Mouse (Mus musculus): ENCODE results near the gene Minar1.

Gene Minar1

DNA sequence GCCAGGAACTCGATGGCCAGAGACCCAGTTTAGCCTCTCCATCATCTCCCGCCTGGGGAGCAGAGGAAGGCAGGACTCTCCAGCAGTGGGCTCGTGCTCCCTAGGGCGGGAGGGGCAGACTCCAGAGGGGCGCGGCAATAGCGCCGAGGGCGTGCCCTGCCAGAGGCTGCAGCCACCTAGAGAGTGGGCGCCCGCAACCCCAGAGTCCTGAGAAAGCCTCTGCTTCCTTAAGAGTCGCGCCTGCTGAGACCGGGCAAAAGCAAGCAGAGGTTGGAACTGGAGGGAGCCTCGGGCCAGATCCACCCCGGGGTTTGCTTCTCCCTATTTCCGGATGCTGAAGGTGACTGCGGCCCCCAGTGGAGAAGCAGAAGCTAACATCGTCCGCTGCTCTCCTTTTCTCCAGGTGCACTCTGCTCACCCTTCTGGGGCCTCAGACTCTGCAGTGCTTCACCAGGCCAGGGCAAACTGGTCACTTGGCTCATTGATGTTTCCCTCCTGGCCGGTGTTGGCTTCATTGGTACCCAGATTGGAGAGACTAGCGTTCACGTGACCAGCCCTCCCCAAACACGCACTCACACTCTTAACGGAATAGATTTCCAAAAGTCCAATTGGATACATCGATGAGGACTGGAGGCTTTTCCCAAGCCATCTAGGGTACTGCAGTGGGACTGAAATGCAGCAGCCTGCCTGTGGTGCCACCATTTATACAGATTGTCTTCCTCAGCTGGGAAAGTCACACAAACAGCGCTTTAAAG, at the start of gene Minar1:
Gene Minar1 (minus strand): TSS at position 120 of the 755 bp plus-strand sequence.
- peak; percentile 3 for DNase-seq (ENCODE audit: low read depth)

DNA sequence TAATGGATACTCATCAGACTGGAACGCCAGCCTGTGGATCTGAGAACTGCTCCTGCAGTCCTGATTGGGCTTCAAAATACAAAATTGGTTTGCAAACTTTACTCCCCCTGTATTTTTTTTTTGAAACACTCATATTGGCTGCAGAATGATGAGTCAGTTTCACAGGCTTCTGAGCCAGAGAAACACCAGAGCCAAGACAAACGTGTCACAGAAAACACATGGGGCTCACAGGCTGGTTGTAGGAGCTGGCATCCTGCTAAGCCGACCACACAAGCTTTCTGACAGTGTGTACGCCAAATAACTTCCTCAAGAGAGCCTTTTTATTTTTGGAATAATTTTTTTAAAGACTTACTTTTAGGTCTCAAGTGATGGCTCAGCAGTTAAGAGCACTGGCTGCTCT, 47.0 kb upstream of the Minar1 start:
- no peak for DNase-seq (ENCODE audit: low read depth)

DNA sequence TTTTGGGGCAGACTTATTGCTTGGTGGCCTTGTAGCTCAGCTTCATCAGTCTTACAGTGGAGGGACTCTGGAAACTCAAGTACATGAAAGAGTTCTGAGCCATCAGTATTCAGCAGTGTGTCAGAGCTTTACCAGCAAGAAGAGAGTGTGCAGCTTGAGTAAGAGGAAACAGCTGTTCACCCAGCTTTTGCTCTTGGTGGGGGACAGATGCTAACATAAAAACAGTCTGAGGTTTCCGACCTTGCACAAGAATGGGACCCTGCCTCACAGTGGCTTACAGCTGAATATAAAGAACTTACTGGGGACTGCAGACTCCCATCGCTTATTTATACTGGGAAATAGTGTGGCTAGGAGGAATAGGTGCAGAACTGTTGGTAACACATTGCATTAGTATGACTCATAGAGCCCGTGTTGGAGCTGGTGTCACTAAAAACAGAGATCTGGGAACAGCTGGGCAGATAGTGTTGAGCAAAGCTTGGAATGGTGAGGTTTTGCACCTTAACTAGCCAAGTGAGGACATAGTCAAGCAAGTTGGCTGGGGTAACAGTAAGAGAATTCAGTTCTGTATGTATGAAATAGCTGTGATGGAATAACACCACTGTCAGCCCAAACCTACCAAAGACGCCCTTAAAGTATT, 44.5 kb upstream of the Minar1 start:
- DNase-seq (ENCODE audit: low read depth) = no peak

DNA sequence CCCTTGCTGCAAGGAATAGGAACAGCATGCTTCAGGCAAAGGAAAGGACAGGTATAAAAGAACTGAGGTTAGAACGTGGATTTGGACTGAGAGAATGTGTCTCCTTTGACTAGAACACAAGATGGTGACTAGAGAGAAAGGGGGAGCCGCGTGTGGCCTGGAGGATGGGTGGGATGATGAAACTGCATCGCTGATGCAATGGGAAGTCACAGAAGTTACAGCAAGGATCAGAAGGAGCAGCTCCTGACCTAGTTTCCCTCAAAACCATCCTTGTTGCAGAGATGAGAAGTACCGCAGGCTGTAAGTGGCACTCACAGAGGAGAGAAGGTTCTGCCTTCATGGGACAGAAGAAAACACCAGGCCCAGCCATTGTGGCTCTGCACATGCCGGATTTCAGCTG, 28.0 kb upstream of the Minar1 start:
- no peak for DNase-seq (ENCODE audit: low read depth)

DNA sequence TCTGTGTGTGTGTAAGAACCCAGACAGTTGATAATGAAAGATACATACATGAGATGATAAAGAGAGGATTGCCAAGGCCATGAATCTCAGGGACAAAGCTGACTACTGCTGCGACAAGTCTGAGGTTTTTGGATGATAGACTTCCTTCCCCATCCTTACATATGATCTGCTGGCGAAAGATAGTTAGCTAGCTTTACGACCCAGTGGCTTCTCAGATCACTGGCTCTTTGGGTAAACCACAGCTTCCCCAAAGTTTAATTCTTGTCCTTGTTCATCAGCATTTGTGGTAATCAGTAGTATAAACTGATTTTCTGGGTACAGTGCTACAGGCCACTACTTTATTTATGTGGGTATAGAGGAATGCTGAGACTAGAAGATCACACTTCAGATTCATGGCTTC, 14.5 kb upstream of the Minar1 start:
- no peak for DNase-seq (ENCODE audit: low read depth)

DNA sequence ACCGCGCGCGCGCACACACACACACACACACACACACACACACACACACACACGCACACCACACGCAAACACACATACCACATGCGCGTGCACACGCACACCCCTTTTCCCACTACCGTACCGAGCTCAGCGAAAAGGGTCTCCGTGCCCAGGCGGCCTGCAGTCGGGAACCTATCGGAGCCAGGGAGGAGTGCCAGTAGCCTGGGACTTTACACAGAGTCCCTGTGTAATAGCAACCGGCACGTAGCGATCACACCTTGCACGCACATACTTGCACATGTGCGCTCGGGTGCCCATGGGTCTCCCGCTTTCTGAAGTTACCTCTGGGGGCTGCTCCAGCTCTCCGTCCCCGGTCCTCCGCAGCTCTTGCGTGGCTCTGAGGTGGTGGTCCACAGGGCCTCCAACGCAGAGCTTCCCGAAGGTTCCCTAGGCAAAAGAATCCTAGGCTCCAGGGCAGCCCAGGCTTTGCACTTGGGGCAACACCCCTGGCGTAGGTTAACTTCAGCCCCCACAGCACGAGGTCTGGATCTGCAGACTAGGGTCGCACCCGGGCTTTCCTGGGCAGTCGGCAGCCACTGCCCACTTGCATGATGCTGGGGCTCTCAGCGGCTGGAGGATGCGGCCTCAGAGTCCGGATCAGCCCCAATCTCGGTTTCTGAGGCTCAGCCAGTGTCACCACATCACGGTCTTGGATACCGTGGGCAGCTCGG, 474 bp downstream of the Minar1 start:
- no peak for DNase-seq (ENCODE audit: low read depth)

DNA sequence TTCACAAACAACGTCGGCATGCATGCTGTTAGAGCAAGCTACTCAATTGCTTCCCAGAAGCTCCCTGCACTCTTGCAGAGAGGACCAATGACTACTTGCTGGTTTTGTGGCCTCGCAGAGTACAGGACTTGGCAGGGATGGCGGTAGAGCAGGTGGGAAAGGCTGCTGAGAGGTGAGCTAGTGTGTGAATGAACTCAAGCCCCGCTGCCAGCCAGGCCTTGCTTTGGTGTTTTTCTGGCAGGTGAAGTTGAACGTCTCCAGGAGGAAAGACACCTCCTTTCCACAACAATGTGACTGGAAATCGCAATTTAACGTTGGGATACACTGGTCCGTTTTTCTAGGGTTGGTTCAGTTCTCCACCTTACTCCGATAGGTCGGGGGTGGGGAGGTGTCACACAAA, 1.2 kb downstream of the Minar1 start:
- no peak for DNase-seq (ENCODE audit: low read depth)

DNA sequence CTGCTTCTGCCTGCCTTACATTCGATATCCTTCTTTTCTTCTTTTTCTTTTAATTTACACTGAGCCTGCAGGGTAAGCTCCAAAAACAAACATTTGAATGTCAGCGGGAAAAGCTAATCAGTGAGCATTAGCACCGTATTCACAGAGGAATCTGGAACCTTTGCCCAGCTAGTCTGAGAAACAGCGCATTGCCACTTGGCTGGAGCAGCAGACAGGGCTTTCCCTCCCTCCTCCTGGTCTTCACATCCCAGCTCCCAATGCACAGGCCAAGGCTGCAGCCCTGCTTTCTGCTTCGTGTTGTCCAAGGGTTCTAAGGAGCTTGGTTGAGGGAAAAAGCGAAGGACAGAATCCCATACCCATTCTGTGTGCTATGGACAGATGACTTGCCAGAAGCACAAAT, 2.6 kb downstream of the Minar1 start:
- DNase-seq (ENCODE audit: low read depth) = no peak

DNA sequence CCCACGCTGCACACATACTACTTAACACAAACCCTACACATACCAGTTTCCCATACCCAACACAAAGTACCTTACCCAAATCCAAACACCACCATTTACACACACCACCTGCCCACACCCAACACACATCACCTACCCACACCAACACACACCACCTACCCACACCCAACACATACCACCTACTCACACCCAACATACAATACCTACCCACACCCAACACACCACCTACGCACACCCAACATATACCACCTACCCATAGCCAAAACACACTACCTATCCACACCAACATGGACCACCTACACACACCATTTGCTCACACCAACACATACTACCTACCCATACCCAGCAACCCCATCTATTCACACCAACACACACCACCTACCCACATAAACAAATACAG, 6.0 kb downstream of the Minar1 start:
- DNase-seq (ENCODE audit: low read depth) = no peak

DNA sequence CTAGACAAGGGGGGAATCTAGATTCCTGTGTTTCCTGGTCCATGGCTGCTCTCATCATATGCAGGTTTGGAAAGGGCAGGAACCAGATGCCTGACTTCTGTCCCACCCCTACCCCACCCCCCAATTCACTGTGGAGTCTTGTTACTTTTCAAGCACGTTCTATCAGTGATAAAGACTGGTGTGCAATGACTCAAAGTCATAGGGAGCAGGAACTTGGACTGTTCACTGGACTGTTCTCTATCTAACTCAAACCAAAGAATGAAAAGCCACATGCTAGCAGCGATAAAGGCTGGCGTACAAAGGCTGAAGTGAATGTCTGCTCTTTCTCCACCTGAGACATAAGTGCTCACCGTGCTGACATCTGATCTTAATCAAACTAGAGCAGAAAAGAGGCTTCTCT, 12.3 kb downstream of the Minar1 start:
- DNase-seq (ENCODE audit: low read depth) = no peak

DNA sequence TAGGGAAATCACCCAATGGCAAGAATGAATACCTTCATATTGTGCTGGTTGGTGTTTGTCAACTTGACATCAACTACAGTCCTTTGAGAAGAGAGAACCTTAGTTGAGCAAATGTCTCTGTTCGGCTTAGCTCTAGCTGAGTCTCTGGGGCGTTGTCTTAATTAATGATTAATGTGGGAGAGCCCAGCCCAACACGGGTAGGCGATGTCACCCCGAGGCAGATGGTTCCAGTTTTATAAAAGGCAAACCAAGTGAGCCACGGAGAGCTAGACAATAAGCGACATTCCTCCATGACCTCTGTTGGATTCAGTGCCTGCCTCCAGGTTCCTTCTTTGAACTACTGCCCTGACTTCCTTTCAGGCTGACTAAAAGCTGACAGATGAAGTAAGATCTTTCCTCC, 15.6 kb downstream of the Minar1 start:
- DNase-seq (ENCODE audit: low read depth) = no peak

DNA sequence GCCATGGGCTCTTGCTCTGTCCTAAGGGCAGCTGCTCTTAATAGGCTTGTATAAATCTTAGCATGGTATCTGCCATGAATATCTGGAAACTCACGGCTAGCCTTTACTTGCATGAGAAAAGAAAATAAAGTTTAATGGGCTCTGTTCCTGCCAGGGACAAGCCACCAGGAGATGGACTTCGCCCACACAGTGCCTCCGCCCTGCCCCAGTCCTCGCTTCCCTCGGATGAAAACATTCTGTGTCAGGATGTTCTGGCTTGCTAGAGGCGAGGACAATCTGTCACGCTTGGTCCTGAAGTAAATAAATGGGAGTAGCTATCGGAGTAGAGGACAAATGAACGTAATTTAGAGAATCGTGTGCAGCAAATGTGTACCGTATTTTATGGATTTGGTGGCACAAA, 16.7 kb downstream of the Minar1 start:
- DNase-seq (ENCODE audit: low read depth) = no peak

DNA sequence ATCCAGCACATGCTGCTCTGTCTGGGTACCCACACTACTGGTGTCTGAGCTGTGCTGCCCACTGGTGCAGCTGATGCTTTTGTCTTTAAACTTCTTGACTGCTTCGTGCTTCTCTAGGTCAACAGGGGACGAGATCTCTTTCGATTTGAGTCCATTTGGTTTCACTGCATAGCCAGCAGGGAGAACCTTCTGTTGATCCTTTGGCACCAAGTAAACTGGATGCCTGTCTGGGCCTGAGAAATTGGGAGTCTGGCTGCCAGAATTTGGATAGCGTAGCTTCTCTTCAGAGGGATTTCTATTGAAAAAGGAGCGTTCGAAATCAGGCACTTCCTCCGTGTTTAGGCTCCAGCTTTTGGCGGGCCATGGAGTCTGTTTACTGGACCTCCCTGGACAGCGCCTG, 21.0 kb downstream of the Minar1 start:
- DNase-seq (ENCODE audit: low read depth) = no peak

DNA sequence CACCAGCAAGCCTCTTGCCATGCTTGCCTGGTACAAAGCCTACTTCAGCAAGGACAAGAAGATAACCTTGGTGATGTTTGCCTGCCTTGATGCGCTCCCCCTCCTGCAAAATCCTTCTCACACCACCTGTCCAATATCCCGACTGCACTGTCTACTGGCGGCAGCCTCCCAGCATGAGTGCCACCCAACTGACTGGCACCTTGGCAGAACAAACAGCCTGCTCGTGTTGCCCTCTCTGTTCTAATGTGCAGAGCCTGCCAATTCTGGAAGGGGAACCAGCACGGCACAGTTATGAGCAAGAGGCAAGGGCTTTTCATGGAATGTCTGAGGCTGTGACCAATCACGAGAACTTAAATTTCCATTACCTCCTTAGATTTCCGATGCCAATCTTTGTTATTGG, 22.2 kb downstream of the Minar1 start:
- no peak for DNase-seq (ENCODE audit: low read depth)

DNA sequence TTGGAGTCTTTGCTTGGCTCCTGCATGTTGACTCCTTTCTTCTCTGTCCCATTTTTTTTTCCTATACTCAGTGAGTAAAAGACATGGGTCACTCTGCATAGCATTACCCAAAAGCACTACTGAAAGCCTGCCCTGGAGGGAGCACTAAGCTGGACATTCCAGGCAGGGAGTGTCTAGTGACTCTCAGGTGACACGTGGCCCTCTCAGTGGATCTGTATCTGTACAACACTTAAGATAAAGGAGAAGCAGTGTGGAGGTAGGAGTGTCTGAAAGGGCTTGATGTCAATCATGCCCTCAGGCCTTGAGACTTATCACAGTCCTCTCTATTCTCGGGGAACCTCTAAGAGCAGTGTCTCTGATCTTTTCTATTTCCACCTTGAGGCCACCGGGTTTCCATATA, 25.9 kb downstream of the Minar1 start:
- no peak for DNase-seq (ENCODE audit: low read depth)

DNA sequence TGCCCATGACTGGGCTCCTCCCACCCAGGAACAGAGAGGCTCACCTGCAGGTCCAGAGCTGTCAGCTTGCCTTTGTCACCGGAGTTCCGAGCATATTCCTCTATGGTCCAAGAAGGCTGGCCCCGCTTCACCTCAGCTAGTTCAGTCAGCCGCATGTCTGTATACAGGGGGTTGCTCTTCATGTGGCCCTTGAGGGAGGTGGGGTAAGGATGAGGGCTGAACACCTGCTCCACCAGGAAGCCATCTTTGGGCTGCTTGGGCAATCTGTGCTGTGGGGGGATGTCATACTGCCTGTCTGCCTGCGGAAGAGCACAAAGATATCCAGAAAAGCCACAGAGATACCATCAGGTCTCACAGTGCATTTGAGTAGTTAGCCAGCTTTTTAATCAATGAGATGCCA, 26.5 kb downstream of the Minar1 start:
- no peak for DNase-seq (ENCODE audit: low read depth)

DNA sequence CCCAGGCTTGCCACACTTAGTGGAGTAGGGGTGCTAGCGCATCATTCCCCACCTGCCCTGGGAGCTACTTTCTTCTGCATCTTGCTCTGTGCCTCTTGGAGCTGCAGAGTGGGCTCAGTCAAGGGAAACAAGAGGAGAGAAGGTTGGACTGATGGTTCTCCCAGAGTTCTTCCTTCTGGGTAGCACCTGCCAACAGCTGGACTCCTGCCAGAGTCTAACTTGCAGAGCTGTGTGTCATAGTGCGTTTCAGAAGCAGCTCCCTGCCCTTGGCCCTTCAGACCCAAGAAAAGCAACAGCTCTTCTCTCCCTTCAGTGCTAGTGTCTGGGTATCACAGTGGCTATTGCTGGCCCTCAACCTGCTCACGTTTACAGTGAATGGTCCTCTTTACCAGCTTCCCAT, 30.5 kb downstream of the Minar1 start:
- no peak for DNase-seq (ENCODE audit: low read depth)

DNA sequence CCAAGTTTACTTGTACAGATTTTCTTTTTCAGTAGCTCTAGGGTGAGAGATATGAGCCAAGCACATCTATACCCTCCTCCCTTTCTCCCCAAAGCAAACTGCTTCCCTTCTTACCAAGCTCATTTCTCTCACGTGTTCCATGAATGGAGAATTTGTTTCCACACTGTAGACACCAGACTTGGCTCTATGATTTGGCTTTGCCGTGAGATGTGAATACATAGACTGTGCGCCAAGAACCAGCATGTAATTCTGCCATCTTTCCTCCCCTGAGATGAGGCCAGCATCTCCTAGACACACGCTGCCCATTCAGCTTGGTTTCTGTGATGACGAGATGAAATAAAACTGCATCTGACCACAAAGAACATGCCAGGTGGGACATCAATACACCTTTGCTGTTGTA, 44.5 kb downstream of the Minar1 start:
- no peak for DNase-seq (ENCODE audit: low read depth)

DNA sequence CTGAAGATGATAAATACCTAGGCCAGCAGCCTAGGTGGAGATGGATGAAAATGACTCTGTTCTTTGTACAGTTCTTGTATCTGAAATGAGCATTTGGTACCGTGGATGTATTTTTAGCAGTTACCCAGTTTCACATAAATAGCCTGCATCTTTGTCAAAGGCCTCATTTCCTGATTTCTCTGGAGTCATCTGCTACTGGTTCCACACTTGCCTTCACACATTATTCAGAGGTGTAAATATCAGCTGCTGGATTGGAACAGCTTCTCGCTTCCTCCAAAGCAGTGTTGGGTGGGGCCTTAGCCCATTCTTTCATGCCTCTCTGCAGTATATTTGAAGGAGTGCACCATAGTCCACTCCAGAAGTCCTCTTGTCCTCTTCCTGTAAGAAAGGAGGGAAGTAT, 70.3 kb downstream of the Minar1 start:
- no peak for DNase-seq (ENCODE audit: low read depth)
